Mouse (Mus musculus) skeletal muscle tissue, adult 2 months (tissue): ENCODE measurements at regions not wholly inside any gene's neighbourhood (a gene's known extent, or its start where the extent isn't known, plus 50 kb on each side); places are given as distances from the start of the nearest gene placed in this dataset.
A peak's percentile ranks its signal among the peaks of the same experiment; 100 is the strongest.

Experiments
- DNase-seq: peaks from one replicate; pipeline ENCODE4 v3.0.0-alpha.2; 2012; ENCODE audit warnings: low read depth, low spot score

DNA sequence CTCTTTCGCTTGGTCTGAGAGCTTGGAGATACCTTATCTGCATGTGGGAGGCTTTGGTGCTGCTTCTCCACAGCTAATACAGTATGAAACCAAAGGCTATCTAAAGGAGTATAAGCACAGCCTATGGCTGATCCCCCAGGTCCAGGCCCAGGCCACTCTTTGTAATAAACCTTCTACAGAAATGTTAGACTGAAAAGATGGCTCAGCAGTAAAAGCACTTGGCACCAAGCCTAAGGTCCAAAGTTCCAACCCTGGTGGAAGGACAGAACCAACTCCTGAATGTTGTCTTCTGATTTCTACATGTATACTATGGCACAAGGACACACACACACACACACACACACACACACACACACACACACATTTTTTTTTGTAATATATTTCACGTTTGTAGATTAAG lies 1397.2 kb upstream of the Cntnap5a start:
- no peak for DNase-seq

DNA sequence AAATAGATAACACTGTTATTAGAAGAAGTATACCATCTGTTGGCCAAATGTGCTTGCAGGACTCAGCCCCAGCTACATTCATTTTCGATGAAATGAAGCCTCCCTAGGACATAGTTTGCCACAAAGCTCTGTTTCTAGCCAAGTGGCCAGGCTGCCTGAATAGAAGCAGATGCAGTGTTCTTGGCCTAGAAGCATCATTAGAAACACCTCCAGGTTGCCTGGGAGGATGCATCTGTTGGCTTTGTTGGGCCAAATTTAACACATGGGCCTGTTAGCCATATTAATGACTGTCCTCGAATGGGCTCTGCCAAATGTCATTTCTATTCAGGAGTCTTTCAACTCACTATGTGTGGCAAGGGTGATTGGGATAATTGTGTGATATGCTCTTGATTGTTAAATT lies 1354.0 kb upstream of the Cntnap5a start:
- no peak for DNase-seq

DNA sequence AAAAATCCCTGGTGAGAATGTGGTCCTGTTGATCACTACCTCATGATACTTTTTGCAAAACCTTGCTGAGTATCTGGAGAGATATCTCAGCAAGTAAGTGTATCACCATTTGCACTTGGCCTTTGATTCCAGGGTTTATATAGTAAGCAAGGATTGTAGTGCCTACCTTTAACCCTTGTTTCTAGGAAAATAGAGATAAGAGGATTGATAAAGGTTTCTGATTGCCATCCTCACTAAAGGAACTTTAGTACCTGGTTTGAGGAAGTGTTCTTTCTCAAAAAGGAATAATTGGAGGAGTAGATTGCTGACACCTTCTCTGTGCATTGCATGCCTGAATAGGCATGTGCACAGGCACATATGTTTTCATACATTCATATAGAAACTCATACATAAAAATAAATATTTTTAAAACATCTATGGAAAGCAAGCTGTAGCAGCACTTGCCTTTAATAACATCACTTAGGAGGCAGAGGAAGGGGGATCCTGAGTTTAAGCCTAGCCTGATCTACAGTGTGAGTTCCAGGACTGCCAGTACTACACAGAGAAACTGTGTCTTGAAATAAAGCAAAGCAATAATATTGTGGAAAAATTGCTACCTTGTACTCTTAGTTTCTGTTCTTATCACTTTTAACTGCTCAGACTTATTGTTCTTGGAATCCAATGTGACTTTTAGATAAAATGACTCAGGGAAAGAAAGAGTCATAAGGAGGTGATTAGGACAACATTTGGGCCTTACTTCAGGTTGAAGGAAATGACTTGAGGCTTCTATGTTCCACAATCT lies 1326.2 kb upstream of the Cntnap5a start:
- no peak for DNase-seq

DNA sequence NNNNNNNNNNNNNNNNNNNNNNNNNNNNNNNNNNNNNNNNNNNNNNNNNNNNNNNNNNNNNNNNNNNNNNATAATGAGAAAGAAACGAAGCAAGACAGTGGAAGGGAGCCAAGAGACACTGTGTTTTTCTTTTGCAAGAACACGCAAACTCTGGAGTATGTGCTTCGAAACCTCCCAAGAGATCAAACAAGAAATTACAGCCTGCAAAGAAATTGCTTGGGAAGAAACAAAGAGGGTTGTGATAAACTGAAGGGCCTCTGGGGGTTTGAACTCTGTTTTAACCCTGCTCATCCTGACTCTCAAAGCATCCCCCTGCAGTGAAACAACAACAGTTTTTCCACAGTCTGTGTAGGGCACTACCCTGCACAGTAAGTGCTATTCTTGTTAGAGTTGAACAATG lies 1292.5 kb upstream of the Cntnap5a start:
- DNase-seq: peak; percentile 23
